Mouse (Mus musculus) kidney, embryonic 14.5 days (tissue): ENCODE measurements around the gene Bptf. TPM values are rescaled to one million over a fixed set of nuclear protein-coding genes. Genes with fewer than 3 reads are reported as not detected.
"Not testable (repeated sequence)": the region's sequence is repeated elsewhere in the genome, so short reads cannot be mapped to it uniquely, and the experiment has no call there.

Source experiments
- ATAC-seq: fragments of 200-750 bp; cut with Nextera tagmentation; 2 replicates; pipeline ENCODE4 v1.8.0; 2017; ENCODE audit warnings: moderate number of reproducible peaks, mild to moderate bottlenecking, moderate TSS enrichment, moderate library complexity; ENCODE audit not compliant: low FRiP score, low TSS enrichment
- H3K27ac ChIP-seq: fragments of 300-500 bp; sonication (generic); 2 replicates; pipeline ENCODE4 v1.5.1; 2014; ENCODE audit warnings: low read depth, mild to moderate bottlenecking, low read length, moderate library complexity, mixed read lengths
- H3K27me3 ChIP-seq: fragments of 300-500 bp; sonication (generic); 2 replicates; pipeline ENCODE4 v1.6.1; 2014; ENCODE audit warnings: mild to moderate bottlenecking, low read length; ENCODE audit not compliant: control insufficient read depth, insufficient read depth
- H3K36me3 ChIP-seq: fragments of 300-500 bp; sonication (generic); 2 replicates; pipeline ENCODE4 v1.6.1; 2014; ENCODE audit warnings: low read length, mixed read lengths; ENCODE audit not compliant: control insufficient read depth, insufficient read depth
- H3K4me1 ChIP-seq: fragments of 300-500 bp; sonication (generic); 2 replicates; pipeline ENCODE4 v1.6.1; 2014; ENCODE audit warnings: low read length, mixed read lengths; ENCODE audit not compliant: control insufficient read depth, insufficient read depth
- H3K4me2 ChIP-seq: fragments of 300-500 bp; sonication (generic); replicated peaks from 2 replicates; pipeline ENCODE4 v1.6.1; 2014; ENCODE audit warnings: low read depth, mild to moderate bottlenecking, low read length
- H3K4me3 ChIP-seq: fragments of 300-500 bp; sonication (generic); 2 replicates; pipeline ENCODE4 v1.5.1; 2014; ENCODE audit warnings: mild to moderate bottlenecking, low read length
- H3K9ac ChIP-seq: fragments of 300-500 bp; sonication (generic); 2 replicates; pipeline ENCODE4 v1.6.1; 2014; ENCODE audit warnings: low read depth, mild to moderate bottlenecking, low read length, moderate library complexity
- H3K9me3 ChIP-seq: fragments of 300-500 bp; sonication (generic); 2 replicates; pipeline ENCODE4 v1.6.1; 2016; ENCODE audit warnings: low read length; ENCODE audit not compliant: control insufficient read depth
- WGBS: fragments of 180-500 bp; shearing (Covaris S2); extraction: QIAGEN DNeasy Blood & Tissue Kit; methylation state at CpG from one replicate; pipeline ENCODE4 v1.1.7; 2014; 5-methylcytosine and 5-hydroxymethylcytosine counted together
- polyA plus RNA-seq: library from polyadenylated mRNA; unstranded; fragments of >200 nt; fragmentation: Nextera tagmentation; extraction: Ambion mirVana; gene quantifications from 2 replicates; pipeline ENCODE4 v1.2.1, GENCODE M21; 2014

Bptf gene
- polyA plus RNA-seq, 1 experiment from 2014 or later: 51.7 TPM

- no peak for ATAC-seq
- Histone ChIP-seq H3K27me3 (no peaks in the 10 kb centered on the region), H3K36me3 (peaks cover 36% of the 10 kb centered on the region), H3K4me3 (no peak overlapping the region), H3K9me3 (no peaks in the 10 kb centered on the region), H3K27ac (no peak overlapping the region), H3K4me2 (no peak overlapping the region), H3K4me1 (no peaks in the 10 kb centered on the region), H3K9ac (no peak overlapping the region)
- 94% methylated on average over 7 of the region's 7 CpGs for WGBS
These were observed 39.3 kb downstream of the Bptf start for GRCm38 (mm10) chr11:107092637-107093036.

GRCm38 (mm10) chr11:107085866-107086265 is 46.1 kb downstream of the Bptf start:
- Histone ChIP-seq H3K4me1 (no peaks in the 10 kb centered on the region), H3K4me3 (no peak overlapping the region), H3K4me2 (no peak overlapping the region), H3K9ac (no peak overlapping the region), H3K27me3 (no peaks in the 10 kb centered on the region), H3K9me3 (no peaks in the 10 kb centered on the region), H3K27ac (no peak overlapping the region), H3K36me3 (peaks cover 40% of the 10 kb centered on the region)
- WGBS: 88% methylated on average over 5 of the region's 5 CpGs
- no peak for ATAC-seq

- no peak overlapping the region for H3K4me3 ChIP-seq
- no peak overlapping the region for H3K9ac ChIP-seq
- no peak overlapping the region for H3K27ac ChIP-seq
- 89% methylated on average over 5 of the region's 5 CpGs for WGBS
- peaks cover 53% of the 10 kb centered on the region for H3K36me3 ChIP-seq
- no peak for ATAC-seq
- no peaks in the 10 kb centered on the region for H3K9me3 ChIP-seq
- no peaks in the 10 kb centered on the region for H3K4me1 ChIP-seq
- no peak overlapping the region for H3K4me2 ChIP-seq
- H3K27me3 ChIP-seq: no peaks in the 10 kb centered on the region
These were observed 48.4 kb downstream of the Bptf start for GRCm38 (mm10) chr11:107083480-107083879.

- H3K9ac ChIP-seq: no peak overlapping the region
- H3K27ac ChIP-seq: no peak overlapping the region
- H3K27me3 ChIP-seq: no peaks in the 10 kb centered on the region
- H3K36me3 ChIP-seq: peaks cover 86% of the 10 kb centered on the region
- 83% methylated on average over 11 of the region's 11 CpGs for WGBS
- no peak overlapping the region for H3K4me2 ChIP-seq
- ATAC-seq: no peak
- H3K4me3 ChIP-seq: no peak overlapping the region
- H3K4me1 ChIP-seq: no peaks in the 10 kb centered on the region
- no peaks in the 10 kb centered on the region for H3K9me3 ChIP-seq
These were observed 66.6 kb downstream of the Bptf start for GRCm38 (mm10) chr11:107065216-107065785.

GRCm38 (mm10) chr11:107064590-107064989 is 67.3 kb downstream of the Bptf start:
- no peak overlapping the region for H3K9ac ChIP-seq
- peaks cover 91% of the 10 kb centered on the region for H3K36me3 ChIP-seq
- no peaks in the 10 kb centered on the region for H3K27me3 ChIP-seq
- no peak overlapping the region for H3K4me2 ChIP-seq
- WGBS: 95% methylated on average over 1 of the region's 1 CpGs
- H3K4me3 ChIP-seq: no peak overlapping the region
- no peak for ATAC-seq
- no peaks in the 10 kb centered on the region for H3K9me3 ChIP-seq
- no peaks in the 10 kb centered on the region for H3K4me1 ChIP-seq
- no peak overlapping the region for H3K27ac ChIP-seq

- no peak overlapping the region for H3K4me3 ChIP-seq
- H3K9ac ChIP-seq: no peak overlapping the region
- 92% methylated on average over 3 of the region's 3 CpGs for WGBS
- no peaks in the 10 kb centered on the region for H3K9me3 ChIP-seq
- H3K36me3 ChIP-seq: peaks cover 96% of the 10 kb centered on the region
- ATAC-seq: no peak
- H3K27me3 ChIP-seq: no peaks in the 10 kb centered on the region
- no peak overlapping the region for H3K27ac ChIP-seq
- H3K4me1 ChIP-seq: no peaks in the 10 kb centered on the region
- H3K4me2 ChIP-seq: no peak overlapping the region
These were observed 68.9 kb downstream of the Bptf start for GRCm38 (mm10) chr11:107063067-107063466.

- Histone ChIP-seq H3K4me2 (no peak overlapping the region), H3K9me3 (no peaks in the 10 kb centered on the region), H3K27ac (no peak overlapping the region), H3K4me3 (no peak overlapping the region), H3K4me1 (no peaks in the 10 kb centered on the region), H3K36me3 (peaks cover 96% of the 10 kb centered on the region), H3K9ac (no peak overlapping the region), H3K27me3 (no peaks in the 10 kb centered on the region)
- ATAC-seq: no peak
- WGBS: 80% methylated on average over 1 of the region's 1 CpGs
These were observed 71.0 kb downstream of the Bptf start for GRCm38 (mm10) chr11:107060941-107061340.

GRCm38 (mm10) chr11:107059634-107060033 is 72.3 kb downstream of the Bptf start:
- not testable (repeated sequence) for H3K4me3 ChIP-seq, H3K4me2 ChIP-seq, H3K9me3 ChIP-seq, ATAC-seq, H3K9ac ChIP-seq, H3K4me1 ChIP-seq, H3K27me3 ChIP-seq, H3K27ac ChIP-seq
- peaks cover 96% of the 10 kb centered on the region for H3K36me3 ChIP-seq
- 95% methylated on average over 3 of the region's 3 CpGs for WGBS

GRCm38 (mm10) chr11:107057391-107057790 is 74.5 kb downstream of the Bptf start:
- H3K9ac ChIP-seq: no peak overlapping the region
- H3K36me3 ChIP-seq: peaks cover 100% of the 10 kb centered on the region
- WGBS: 96% methylated on average over 6 of the region's 6 CpGs
- no peaks in the 10 kb centered on the region for H3K4me1 ChIP-seq
- H3K27ac ChIP-seq: no peak overlapping the region
- no peak for ATAC-seq
- no peak overlapping the region for H3K4me3 ChIP-seq
- H3K27me3 ChIP-seq: no peaks in the 10 kb centered on the region
- no peak overlapping the region for H3K4me2 ChIP-seq
- H3K9me3 ChIP-seq: no peaks in the 10 kb centered on the region
